Mouse (Mus musculus) adrenal gland, postnatal 4 days (tissue): Measurements from ENCODE around the gene Dcaf1. TPM values are rescaled to one million over a fixed set of nuclear protein-coding genes. Genes with fewer than 3 reads are reported as not detected.
A peak's percentile ranks its signal among the peaks of the same experiment; 100 is the strongest.

Experiments
- DNase-seq, 2 experiments: peaks; one replicate each; pipeline ENCODE4 v3.0.0; 2021 to 2022; ENCODE audit warnings: low spot score in 2 of 2, mixed read lengths in 2 of 2
- long read RNA-seq, 2 experiments: library from polyadenylated mRNA; stranded (forward); transcript quantifications; one replicate each; pipeline ENCODE4 v2.0.0; 2021
- total RNA-seq, 2 experiments: library from RNA; stranded (reverse); gene quantifications; 2 replicates each; pipeline ENCODE4 v1.2.3; 2021

Dcaf1 gene
- 10 to 100 TPM; 34.1 to 39.8 TPM for total RNA-seq
- long read RNA-seq, experiment 1, partial matches to known transcripts = 2 of 5 reads
- long read RNA-seq, experiment 1, other reads (novel, unspliced or antisense) = 2 of 5 reads
- long read RNA-seq, experiment 2, partial matches to known transcripts = 7 of 10 reads
- long read RNA-seq, experiment 2, other reads (novel, unspliced or antisense) = 3 of 10 reads

GRCm38 (mm10) chr9:106821618-106822380, at the start of gene Dcaf1:
TSS of gene Dcaf1 (plus strand) at chr9:106821874.
- peak; percentile 56 to 80 for DNase-seq

- DNase-seq = no peak
Measured at GRCm38 (mm10) chr9:106776116-106776515, 45.6 kb upstream of the Dcaf1 start.

- DNase-seq = no peak
Measured at GRCm38 (mm10) chr9:106777423-106777822, 44.3 kb upstream of the Dcaf1 start.

GRCm38 (mm10) chr9:106778319-106778718, 43.4 kb upstream of the Dcaf1 start:
- DNase-seq = no peak

GRCm38 (mm10) chr9:106780086-106780485, 41.6 kb upstream of the Dcaf1 start:
- no peak for DNase-seq

- DNase-seq = no peak
Measured at GRCm38 (mm10) chr9:106783554-106783953, 38.1 kb upstream of the Dcaf1 start.

- DNase-seq = no peak
Measured at GRCm38 (mm10) chr9:106785206-106785605, 36.5 kb upstream of the Dcaf1 start.

- no peak for DNase-seq
Measured at GRCm38 (mm10) chr9:106787979-106788811, 33.5 kb upstream of the Dcaf1 start.

- peak; percentile 82 to 89 for DNase-seq
Measured at GRCm38 (mm10) chr9:106788812-106789321, 32.8 kb upstream of the Dcaf1 start, which contains the start of gene Rad54l2. TSS of gene Rad54l2 (minus strand) at chr9:106789194.

GRCm38 (mm10) chr9:106789363-106789762, 32.3 kb upstream of the Dcaf1 start:
- DNase-seq = no peak

GRCm38 (mm10) chr9:106790831-106791230, 30.8 kb upstream of the Dcaf1 start:
- no peak for DNase-seq

- no peak for DNase-seq
Measured at GRCm38 (mm10) chr9:106806503-106806902, 15.2 kb upstream of the Dcaf1 start.

- no peak for DNase-seq
Measured at GRCm38 (mm10) chr9:106818191-106818590, 3.5 kb upstream of the Dcaf1 start.

- DNase-seq = no peak
Measured at GRCm38 (mm10) chr9:106819201-106819600, 2.5 kb upstream of the Dcaf1 start.

- DNase-seq = no peak
Measured at GRCm38 (mm10) chr9:106821050-106821617, 540 bp upstream of the Dcaf1 start.

GRCm38 (mm10) chr9:106822381-106823104, 869 bp downstream of the Dcaf1 start:
- DNase-seq = peak; percentile 67 to 79

GRCm38 (mm10) chr9:106840569-106840968, 18.9 kb downstream of the Dcaf1 start:
- DNase-seq = no peak

- DNase-seq = no peak
Measured at GRCm38 (mm10) chr9:106842800-106843199, 21.1 kb downstream of the Dcaf1 start.

GRCm38 (mm10) chr9:106856664-106857063, 35.0 kb downstream of the Dcaf1 start:
- no peak for DNase-seq

- DNase-seq = no peak
Measured at GRCm38 (mm10) chr9:106858036-106858435, 36.4 kb downstream of the Dcaf1 start.
